Mouse (Mus musculus) MEL (cell line): ENCODE measurements at regions not wholly inside any gene's neighbourhood (a gene's known extent, or its start where the extent isn't known, plus 50 kb on each side); places are given as distances from the start of the nearest gene placed in this dataset.

Source experiments
- CTCF ChIP-seq, 3 experiments: IDR thresholded peaks in 2 of 3; conservative IDR thresholded peaks in 1 of 3; 2 replicates each; pipeline ENCODE4 v1.5.1; 2011 to 2012; ENCODE audit warnings: low read length in 3 of 3, low read depth in 2 of 3, mild to moderate bottlenecking in 2 of 3, improper control_type of control experiment in 1 of 3, inconsistent platforms in 1 of 3, mixed read lengths in 1 of 3, moderate library complexity in 1 of 3; ENCODE audit not compliant: control insufficient read depth in 1 of 3, insufficient read depth in 1 of 3, poor library complexity in 1 of 3, severe bottlenecking in 1 of 3
- NRF1 ChIP-seq: IDR thresholded peaks from 2 replicates; pipeline ENCODE4 v1.6.1; 2014; ENCODE audit warnings: low read depth, mild to moderate bottlenecking, inconsistent platforms, low read length, improper control_type of control experiment, moderate library complexity; ENCODE audit not compliant: poor library complexity, insufficient read depth, severe bottlenecking

DNA sequence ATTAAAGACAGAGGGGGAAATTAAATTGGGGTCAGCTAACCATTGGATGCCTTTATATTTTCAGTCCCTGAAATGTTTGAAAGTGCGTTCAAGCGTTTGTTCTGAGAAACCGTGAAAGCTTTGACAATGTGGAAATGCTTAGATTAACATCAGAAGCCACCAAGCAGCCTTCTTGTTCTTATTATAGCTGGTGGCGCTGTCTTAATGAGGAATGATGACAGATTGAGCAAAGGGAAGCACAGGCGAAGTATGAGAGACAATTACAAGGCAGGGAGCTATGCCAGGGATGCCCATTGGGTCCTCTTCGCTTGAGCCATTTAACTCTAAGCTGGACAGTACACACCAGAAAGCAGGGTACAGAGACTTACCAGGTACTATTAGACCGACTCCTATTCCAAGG is 828.9 kb upstream of the Celf2 start:
- TF ChIP-seq NRF1 (no peak), CTCF (IDR thresholded peaks at IDR 0.05 in 2 of 3, conservative IDR thresholded peaks at IDR 0.05 in 1 of 3; ENCODE audit: control insufficient read depth in 1 of 3, insufficient read depth in 1 of 3, low read depth in 2 of 3, low read length in 3 of 3, poor library complexity in 1 of 3, severe bottlenecking in 1 of 3) (no peak)
